Mouse (Mus musculus) CH12.LX (cell line): ENCODE data around the gene Caprin1. TPM values are rescaled to one million over a fixed set of nuclear protein-coding genes. Genes with fewer than 3 reads are reported as not detected.

ENCODE experiments used
- DNase-seq: peaks from one replicate; pipeline ENCODE4 v3.0.0-alpha.2; 2013; ENCODE audit errors: extremely low read depth
- H3K27ac ChIP-seq: 2 replicates; pipeline ENCODE4 v1.5.1; 2012; ENCODE audit warnings: low read depth, mild to moderate bottlenecking, control low read depth, moderate library complexity; ENCODE audit not compliant: insufficient read depth
- H3K27me3 ChIP-seq: replicated peaks from 2 replicates; pipeline ENCODE3; 2012; ENCODE audit warnings: inconsistent platforms
- H3K36me3 ChIP-seq, 2 experiments: replicated peaks in 1 of 2; 2 replicates each; pipeline versions ENCODE3 to v1.6.1; 2012; ENCODE audit warnings: inconsistent platforms in 1 of 2, low read length in 1 of 2, mild to moderate bottlenecking in 1 of 2, mixed read lengths in 1 of 2, moderate library complexity in 1 of 2; ENCODE audit not compliant: control insufficient read depth in 1 of 2, insufficient read depth in 1 of 2
- H3K4me1 ChIP-seq, 2 experiments: 2 replicates each; pipeline ENCODE4 v1.6.1; 2012; ENCODE audit warnings: inconsistent platforms in 1 of 2, moderate library complexity in 1 of 2; ENCODE audit not compliant: insufficient read depth in 2 of 2, control insufficient read depth in 1 of 2
- H3K4me2 ChIP-seq: 2 replicates; pipeline ENCODE4 v1.6.1; 2012; ENCODE audit warnings: low read depth, mild to moderate bottlenecking, control low read depth; ENCODE audit not compliant: poor library complexity, insufficient read depth, severe bottlenecking
- H3K4me3 ChIP-seq, 3 experiments: fragments of 150-350 bp in 1 of 3; sonication (generic) in 1 of 3; replicated peaks in 1 of 3; 2 replicates each; pipeline versions ENCODE3 to v1.5.1; 2011 to 2012; ENCODE audit warnings: low read depth in 2 of 3, low read length in 2 of 3, mild to moderate bottlenecking in 2 of 3, moderate library complexity in 2 of 3, control low read depth in 1 of 3, improper control_type of control experiment in 1 of 3, inconsistent platforms in 1 of 3, mixed read lengths in 1 of 3; ENCODE audit not compliant: poor library complexity in 1 of 3
- H3K79me2 ChIP-seq: replicated peaks from 2 replicates; pipeline ENCODE4 v1.6.1; 2012; ENCODE audit warnings: mild to moderate bottlenecking, moderate library complexity; ENCODE audit not compliant: control insufficient read depth, poor library complexity, insufficient read depth, severe bottlenecking; ENCODE audit errors: extremely low read depth
- H3K9ac ChIP-seq: 2 replicates; pipeline ENCODE4 v1.6.1; 2012; ENCODE audit warnings: low read depth, mild to moderate bottlenecking, control low read depth, moderate library complexity; ENCODE audit not compliant: insufficient read depth
- H3K9me3 ChIP-seq: replicated peaks from 2 replicates; pipeline ENCODE3; 2012; ENCODE audit warnings: low read length, inconsistent platforms, mixed read lengths
- BHLHE40 ChIP-seq: IDR thresholded peaks from 2 replicates; pipeline ENCODE4 v1.6.1; 2011; ENCODE audit warnings: mild to moderate bottlenecking, low read depth, low read length, improper control_type of control experiment
- CHD1 ChIP-seq: IDR thresholded peaks from 2 replicates; pipeline ENCODE4 v1.6.1; 2012; ENCODE audit warnings: low read depth, low read length, improper control_type of control experiment, inconsistent platforms
- CTCF ChIP-seq, 2 experiments: IDR thresholded peaks in 1 of 2; conservative IDR thresholded peaks in 1 of 2; 2 replicates each; pipeline ENCODE4 v1.5.1; 2011 to 2012; ENCODE audit warnings: low read depth in 2 of 2, low read length in 2 of 2, improper control_type of control experiment in 1 of 2, inconsistent platforms in 1 of 2, mild to moderate bottlenecking in 1 of 2, moderate library complexity in 1 of 2
- EP300 ChIP-seq: IDR thresholded peaks from 2 replicates; pipeline ENCODE4 v1.6.1; 2011; ENCODE audit warnings: low read length, improper control_type of control experiment
- ETS1 ChIP-seq: conservative IDR thresholded peaks from 2 replicates; pipeline ENCODE4 v1.6.1; 2012; ENCODE audit warnings: low read depth, mild to moderate bottlenecking, inconsistent platforms, low read length, improper control_type of control experiment, moderate library complexity
- GABPA ChIP-seq: IDR thresholded peaks from 2 replicates; pipeline ENCODE4 v1.6.1; 2012; ENCODE audit warnings: low read depth, low read length, improper control_type of control experiment, inconsistent platforms; ENCODE audit not compliant: insufficient replicate concordance
- IRF4 ChIP-seq: IDR thresholded peaks from 2 replicates; pipeline ENCODE4 v1.6.1; 2014; ENCODE audit warnings: low read depth, mild to moderate bottlenecking, inconsistent platforms, low read length, improper control_type of control experiment
- JUND ChIP-seq: conservative IDR thresholded peaks from 2 replicates; pipeline ENCODE4 v1.6.1; 2011; ENCODE audit warnings: low read depth, low read length, improper control_type of control experiment
- KAT2A ChIP-seq: IDR thresholded peaks from 2 replicates; pipeline ENCODE4 v1.6.1; 2012; ENCODE audit warnings: low read length, improper control_type of control experiment, inconsistent platforms; ENCODE audit not compliant: insufficient replicate concordance
- MAX ChIP-seq: IDR thresholded peaks from 2 replicates; pipeline ENCODE4 v1.6.1; 2011; ENCODE audit warnings: low read length, improper control_type of control experiment
- MEF2A ChIP-seq: IDR thresholded peaks from 2 replicates; pipeline ENCODE4 v1.6.1; 2014; ENCODE audit warnings: low read depth, mild to moderate bottlenecking, inconsistent platforms, low read length, improper control_type of control experiment, borderline replicate concordance
- MXI1 ChIP-seq: IDR thresholded peaks from 2 replicates; pipeline ENCODE4 v1.6.1; 2011; ENCODE audit warnings: mild to moderate bottlenecking, low read depth, low read length, improper control_type of control experiment
- MYC ChIP-seq: IDR thresholded peaks from 2 replicates; pipeline ENCODE4 v1.6.1; 2011; ENCODE audit warnings: low read depth, mild to moderate bottlenecking, improper control_type of control experiment, low read length
- POLR2A ChIP-seq: IDR thresholded peaks from 2 replicates; pipeline ENCODE4 v1.6.1; 2011; ENCODE audit warnings: low read depth, mild to moderate bottlenecking, improper control_type of control experiment, low read length
- POLR2AphosphoS2 ChIP-seq: IDR thresholded peaks from 2 replicates; pipeline ENCODE4 v1.6.1; 2011; ENCODE audit warnings: low read depth, low read length, improper control_type of control experiment
- RAD21 ChIP-seq: IDR thresholded peaks from 2 replicates; pipeline ENCODE4 v1.6.1; 2011; ENCODE audit warnings: low read depth, mild to moderate bottlenecking, low read length, improper control_type of control experiment, moderate library complexity
- RCOR1 ChIP-seq: conservative IDR thresholded peaks from 2 replicates; pipeline ENCODE4 v1.6.1; 2012; ENCODE audit warnings: low read depth, mild to moderate bottlenecking, inconsistent platforms, low read length, improper control_type of control experiment
- SMC3 ChIP-seq: IDR thresholded peaks from 2 replicates; pipeline ENCODE4 v1.6.1; 2011; ENCODE audit warnings: low read depth, low read length, improper control_type of control experiment
- TBP ChIP-seq: conservative IDR thresholded peaks from 2 replicates; pipeline ENCODE4 v1.6.1; 2011; ENCODE audit warnings: low read depth, low read length, improper control_type of control experiment
- TCF12 ChIP-seq: IDR thresholded peaks from 2 replicates; pipeline ENCODE4 v1.6.1; 2014; ENCODE audit warnings: low read depth, mild to moderate bottlenecking, inconsistent platforms, low read length, improper control_type of control experiment
- UBTF ChIP-seq: IDR thresholded peaks from 2 replicates; pipeline ENCODE4 v1.6.1; 2012; ENCODE audit warnings: low read depth, mild to moderate bottlenecking, inconsistent platforms, low read length, improper control_type of control experiment, moderate library complexity
- USF2 ChIP-seq: conservative IDR thresholded peaks from 2 replicates; pipeline ENCODE4 v1.6.1; 2011; ENCODE audit warnings: low read depth, low read length, improper control_type of control experiment
- ZNF384 ChIP-seq: IDR thresholded peaks from 2 replicates; pipeline ENCODE4 v1.6.1; 2012; ENCODE audit warnings: low read depth, low read length, improper control_type of control experiment, inconsistent platforms
- dilution Hi-C: fragments of 300-500 bp; cut with MboI; formaldehyde crosslinking; loops from 2 replicates; pipeline ENCODE4 v1.14.3; 2020; ENCODE audit warnings: low sequenced_read_pairs; ENCODE audit not compliant: extremely low pct_unique_long_range_greater_than_20kb, extremely low pct_ligation_motif_present
- in situ Hi-C: fragments of 300-500 bp; cut with MboI; formaldehyde crosslinking; loops from 3 replicates; pipeline ENCODE4 v1.14.3; 2019; ENCODE audit warnings: low sequenced_read_pairs, low pct_ligation_motif_present, low pct_unique_long_range_greater_than_20kb, mixed read lengths
- polyA plus RNA-seq: library from polyadenylated mRNA; unstranded; fragments of >175 nt; gene quantifications from 2 replicates; pipeline ENCODE4 v1.2.1, GENCODE M21; 2012; ENCODE audit warnings: low read depth; ENCODE audit not compliant: insufficient read length
- total RNA-seq, 2 experiments: library from RNA; depleted of rRNA; stranded (reverse); fragments of 300-350 nt in 1 of 2; fragments of >200 nt in 1 of 2; gene quantifications; 2 replicates each; pipeline ENCODE4 v1.2.3; 2012 to 2014

The Caprin1 gene
- total and polyA plus RNA-seq, 3 experiments = 217 to 514 (median 410) TPM

- TF ChIP-seq GABPA (no peak), SMC3 (no peak; the same call in 1 of the 2 replicates), CHD1 (no peak), ETS1 (no peak)
- TF ChIP-seq, all 38 proteins: peak for 0
Observed at GRCm38 (mm10) chr2:103760421-103760820, 37.0 kb downstream of the Caprin1 start (continued).

GRCm38 (mm10) chr2:103755458-103756085 is 41.9 kb downstream of the Caprin1 start:
- dilution Hi-C loops (no loop called here), in situ Hi-C loops (no loop called here)
- Histone ChIP-seq H3K4me3 (no peak overlapping the region), H3K9ac (no peak overlapping the region), H3K27ac (no peak overlapping the region), H3K4me1 (peaks cover 0 to 6% of the 10 kb centered on the region in 2 experiments; a peak in 1 of 4 replicates), H3K4me2 (no peak overlapping the region), H3K36me3 (peaks cover 54 to 76% of the 10 kb centered on the region in 2 experiments), H3K27me3 (no peaks in the 10 kb centered on the region), H3K9me3 (no peaks in the 10 kb centered on the region), H3K79me2 (peaks cover 32% of the 10 kb centered on the region)
- no peak for DNase-seq
- TF ChIP-seq POLR2AphosphoS2 = no peak
- no peak for TF ChIP-seq CHD1
- TF ChIP-seq ETS1 = no peak
- no peak for TF ChIP-seq UBTF
- TF ChIP-seq POLR2A = no peak
- no peak for TF ChIP-seq CTCF (conservative IDR thresholded peaks at IDR 0.05 in 1 of 2, IDR thresholded peaks at IDR 0.05 in 1 of 2; ENCODE audit: low read depth in 2 of 2, low read length in 2 of 2)
- no peak for TF ChIP-seq TCF12
- TF ChIP-seq EP300 = no peak
- no peak for TF ChIP-seq RAD21
- no peak for TF ChIP-seq BHLHE40
- TF ChIP-seq MEF2A = no peak
- no peak for TF ChIP-seq KAT2A
- TF ChIP-seq JUND = no peak
- no peak for TF ChIP-seq ZNF384
- TF ChIP-seq MYC = no peak
- no peak for TF ChIP-seq IRF4
- no peak for TF ChIP-seq TBP

- dilution Hi-C loops = no loop called here
- peaks cover 62 to 85% of the 10 kb centered on the region in 2 experiments for H3K36me3 ChIP-seq
- in situ Hi-C loops = no loop called here
- no peak overlapping the region for H3K9ac ChIP-seq
- H3K4me3 ChIP-seq = no peak overlapping the region
- H3K4me2 ChIP-seq = no peak overlapping the region
- H3K9me3 ChIP-seq = no peaks in the 10 kb centered on the region
- peaks cover 24% of the 10 kb centered on the region for H3K79me2 ChIP-seq
- H3K27ac ChIP-seq = no peak overlapping the region
- TF ChIP-seq USF2 (no peak), IRF4 (no peak), MEF2A (no peak), MYC (no peak), POLR2AphosphoS2 (no peak), MAX (no peak), CTCF (conservative IDR thresholded peaks at IDR 0.05 in 1 of 2, IDR thresholded peaks at IDR 0.05 in 1 of 2; ENCODE audit: low read depth in 2 of 2, low read length in 2 of 2) (no peak), MXI1 (no peak), RCOR1 (no peak), UBTF (no peak), POLR2A (no peak)
- DNase-seq = no peak
- peaks cover 0 to 6% of the 10 kb centered on the region in 2 experiments; a peak in 1 of 4 replicates for H3K4me1 ChIP-seq
- H3K27me3 ChIP-seq = no peaks in the 10 kb centered on the region
Observed at GRCm38 (mm10) chr2:103754614-103755013, 42.8 kb downstream of the Caprin1 start.
